In genomic region chr11:66494391-66494790, GRCm38 (mm10) we compare ENCODE assay signal across 27 mouse cellular contexts. TPM values are rescaled to one million over a fixed set of nuclear protein-coding genes. Genes with fewer than 3 reads are reported as not detected.
"Had no signal": no experiment of that assay in that cellular context is flagged by ENCODE, and none has a peak within 500 bp of the region (broad histone marks: within the 10 kb centered on the region; RNA-seq: fewer than 3 reads in every experiment).

No protein-coding gene starts in this region.

- H3K4me1 ChIP-seq: heart, embryonic 13.5 days; heart, embryonic 15.5 days; hindbrain, embryonic 13.5 days; hindbrain, embryonic 15.5 days; kidney, embryonic 15.5 days; liver, embryonic 12.5 days had no signal

- H3K27me3 ChIP-seq: heart, embryonic 13.5 days; heart, embryonic 15.5 days; hindbrain, embryonic 13.5 days; hindbrain, embryonic 15.5 days; kidney, embryonic 15.5 days; limb, embryonic 13.5 days; limb, embryonic 15.5 days; liver, embryonic 12.5 days had no signal

- H3K4me3 ChIP-seq: heart, adult 2 months; heart, embryonic 13.5 days; heart, embryonic 15.5 days; hindbrain, embryonic 13.5 days; hindbrain, embryonic 15.5 days; kidney, embryonic 15.5 days; limb, embryonic 13.5 days; limb, embryonic 15.5 days; liver, embryonic 12.5 days had no signal

- H3K27ac ChIP-seq: heart, adult 2 months; heart, embryonic 13.5 days; heart, embryonic 15.5 days; hindbrain, embryonic 13.5 days; hindbrain, embryonic 15.5 days; hindbrain, postnatal 0 days; kidney, embryonic 15.5 days; kidney, postnatal 0 days; limb, embryonic 13.5 days; limb, embryonic 15.5 days; liver, embryonic 12.5 days; liver, embryonic 14.5 days had no signal

- H3K9ac ChIP-seq: forebrain, postnatal 0 days; heart, embryonic 13.5 days; heart, embryonic 15.5 days; hindbrain, embryonic 13.5 days; hindbrain, embryonic 15.5 days; kidney, embryonic 15.5 days; limb, embryonic 13.5 days; limb, embryonic 15.5 days; liver, embryonic 12.5 days; liver, embryonic 14.5 days had no signal

- H3K36me3 ChIP-seq: heart, embryonic 13.5 days; heart, embryonic 15.5 days; hindbrain, embryonic 13.5 days; hindbrain, embryonic 15.5 days; kidney, embryonic 15.5 days; limb, embryonic 13.5 days; limb, embryonic 15.5 days; liver, embryonic 12.5 days had no signal

- H3K9me3 ChIP-seq: heart, embryonic 13.5 days; heart, embryonic 15.5 days; hindbrain, embryonic 13.5 days; hindbrain, embryonic 15.5 days; kidney, embryonic 15.5 days; limb, embryonic 13.5 days; limb, embryonic 15.5 days; liver, embryonic 12.5 days had no signal

- H3K4me2 ChIP-seq: heart, embryonic 13.5 days; heart, embryonic 15.5 days; hindbrain, embryonic 13.5 days; hindbrain, embryonic 15.5 days; kidney, embryonic 15.5 days; limb, embryonic 13.5 days; limb, embryonic 15.5 days; liver, embryonic 12.5 days had no signal

- DNase-seq: forebrain, postnatal 0 days; gastrocnemius, postnatal 14 days; gastrocnemius, postnatal 36 days; kidney, adult 11 months; kidney, adult 2 months; kidney, adult 9 months; kidney, postnatal 14 days; kidney, postnatal 36 days; layer of hippocampus, adult 9-11 months; layer of hippocampus, postnatal 36 days; left cerebral cortex, postnatal 4 days had no signal

- ATAC-seq: forebrain, postnatal 0 days; hindbrain, postnatal 0 days; intestine, embryonic 16.5 days; liver, embryonic 12.5 days had no signal

RNA-seq across cellular contexts. Expression of gene Shisa6, which starts 31.4 kb away (rescaled TPM):
- total RNA-seq: hematopoietic stem cell, adult 5-6 weeks; liver, adult 2 months had no signal
- polyA plus RNA-seq: liver, adult 2 months; liver, embryonic 16.5 days had no signal
